Comparison of ENCODE assay signal across 14 mouse cellular contexts in the genomic region with DNA sequence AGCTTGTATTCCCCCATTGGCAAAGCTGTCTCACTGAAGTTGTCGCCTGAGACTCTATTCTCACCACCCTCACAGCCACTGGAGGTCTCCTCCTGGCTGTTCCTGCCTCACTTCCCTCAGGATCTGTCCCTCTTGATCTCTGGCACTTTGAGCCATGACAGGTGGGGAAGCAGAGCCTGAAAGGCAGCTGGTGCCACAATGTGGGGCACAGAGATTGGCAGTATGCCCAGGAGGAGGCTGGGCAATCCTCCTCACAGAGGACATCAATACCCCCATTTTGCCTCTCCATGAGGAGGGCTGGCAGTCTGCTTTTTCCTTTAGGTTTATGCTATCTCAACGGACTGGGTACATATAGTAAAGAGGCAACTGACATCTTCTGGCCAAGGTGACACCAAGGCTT.
DNase-seq lines count a peak whose midpoint lies in the region; ATAC-seq lines count a peak whose summit lies in the region.
"Had no signal": no experiment of that assay in that cellular context is flagged by ENCODE, and none has a peak within 500 bp of the region (broad histone marks: within the 10 kb centered on the region; RNA-seq: fewer than 3 reads in every experiment).

No protein-coding gene starts in this region.

- DNase-seq in gastrocnemius, postnatal 10 days = peak; percentile 7
- DNase-seq in gastrocnemius, postnatal 25 days = no peak
- DNase-seq in neural tube, embryonic 10.5 days (ENCODE audit: extremely low spot score, low spot score) = no peak
- DNase-seq in cerebellum, adult 9-11 months = peak; percentile 77
- DNase-seq in kidney, postnatal 14 days = no peak
- no peak for DNase-seq in testis, postnatal 10 days (ENCODE audit: low spot score)
- DNase-seq: gastrocnemius, postnatal 14 days; kidney, postnatal 4 days; liver, embryonic 13.5 days; right cerebral cortex, postnatal 25 days had no signal

- no peak overlapping the region for H3K9ac ChIP-seq in neural tube, embryonic 14.5 days (replicated peaks; ENCODE audit: low read depth, low read length)
- H3K9ac ChIP-seq: embryonic facial prominence, embryonic 15.5 days; liver, embryonic 13.5 days had no signal

- ATAC-seq in neural tube, embryonic 14.5 days (ENCODE audit: low read depth) = peak; percentile 31; the same call in 1 of the 2 replicates
- ATAC-seq: intestine, postnatal 0 days had no signal

- no peak overlapping the region for H3K4me3 ChIP-seq in neural tube, embryonic 14.5 days (ENCODE audit: low read depth, low read length)
- H3K4me3 ChIP-seq: embryonic facial prominence, embryonic 15.5 days; heart, embryonic 10.5 days; liver, embryonic 13.5 days had no signal

- no peaks in the 10 kb centered on the region for H3K9me3 ChIP-seq in neural tube, embryonic 14.5 days (ENCODE audit: control insufficient read depth, low read length)
- H3K9me3 ChIP-seq: embryonic facial prominence, embryonic 15.5 days; heart, embryonic 10.5 days; liver, embryonic 13.5 days had no signal

- no peak overlapping the region for H3K27ac ChIP-seq in neural tube, embryonic 14.5 days (ENCODE audit: low read depth, low read length)
- H3K27ac ChIP-seq: embryonic facial prominence, embryonic 15.5 days; heart, embryonic 10.5 days; liver, embryonic 13.5 days had no signal

- no peaks in the 10 kb centered on the region for H3K4me1 ChIP-seq in neural tube, embryonic 14.5 days (ENCODE audit: control insufficient read depth, insufficient read depth, low read length)
- H3K4me1 ChIP-seq: embryonic facial prominence, embryonic 15.5 days; liver, embryonic 13.5 days had no signal

- no peaks in the 10 kb centered on the region for H3K36me3 ChIP-seq in neural tube, embryonic 14.5 days (ENCODE audit: control insufficient read depth, insufficient read depth, low read length)
- H3K36me3 ChIP-seq: embryonic facial prominence, embryonic 15.5 days; heart, embryonic 10.5 days; liver, embryonic 13.5 days had no signal

- no peaks in the 10 kb centered on the region for H3K27me3 ChIP-seq in neural tube, embryonic 14.5 days (ENCODE audit: control insufficient read depth, insufficient read depth, low read length)
- H3K27me3 ChIP-seq: embryonic facial prominence, embryonic 15.5 days; liver, embryonic 13.5 days had no signal

- 55% methylated on average over 2 of the region's 2 CpGs for WGBS in neural tube, embryonic 14.5 days

- no peak overlapping the region for H3K4me2 ChIP-seq in neural tube, embryonic 14.5 days (ENCODE audit: low read depth, low read length)
- H3K4me2 ChIP-seq: embryonic facial prominence, embryonic 15.5 days; liver, embryonic 13.5 days had no signal

Comparison
In these comparisons a context has a peak if more than half of its experiments do, and no peak if none do; other contexts are left out.
1. DNase-seq: peak in gastrocnemius, postnatal 10 days (single experiment) and cerebellum, adult 9-11 months (single experiment); none in gastrocnemius, postnatal 25 days (single experiment), neural tube, embryonic 10.5 days (single experiment), kidney, postnatal 14 days (single experiment) and testis, postnatal 10 days (single experiment).